Mouse (Mus musculus): ENCODE measurements around the gene Tiam1. TPM values are rescaled to one million over a fixed set of nuclear protein-coding genes. Genes with fewer than 3 reads are reported as not detected.
A peak's percentile ranks its signal among the peaks of the same experiment; 100 is the strongest.

The Tiam1 gene
- total and polyA plus RNA-seq, 3 experiments: 1.8 to 5.3 (median 2.9) TPM

- ATAC-seq (ENCODE audit: extremely low read depth, insufficient number of reproducible peaks, low FRiP score, poor library complexity, severe bottlenecking) (no peak), DNase-seq (ENCODE audit: low spot score) (no peak)
- H3K27me3 ChIP-seq (ENCODE audit: insufficient read depth, low read length): no peaks in the 10 kb centered on the region
- no peaks in the 10 kb centered on the region; the same call in 1 of the 2 replicates for H3K4me1 ChIP-seq (ENCODE audit: insufficient read depth, low read depth, low read length)
- H3K4me3 ChIP-seq (ENCODE audit: low read depth, low read length): no peak overlapping the region
- peaks cover 2% of the 10 kb centered on the region for H3K36me3 ChIP-seq (replicated peaks)
- TF ChIP-seq POLR2AphosphoS5 (IDR thresholded peaks at IDR 0.05; ENCODE audit: insufficient replicate concordance, low read depth, low read length) (no peak), GATA2 (IDR thresholded peaks at IDR 0.05; ENCODE audit: borderline replicate concordance, low read depth, low read length) (no peak), GATA1 (IDR thresholded peaks at IDR 0.05; ENCODE audit: borderline replicate concordance, low read length) (no peak), CTCF (IDR thresholded peaks at IDR 0.05; ENCODE audit: low read depth, low read length) (no peak), TAL1 (conservative IDR thresholded peaks at IDR 0.05; ENCODE audit: low read depth, low read length) (no peak)
- peaks cover 44% of the 10 kb centered on the region for H3K9me3 ChIP-seq (replicated peaks)
These were observed 26.9 kb downstream of the Tiam1 start for GRCm38 (mm10) chr16:90116637-90117182.

- no peaks in the 10 kb centered on the region for H3K27me3 ChIP-seq (ENCODE audit: insufficient read depth, low read length)
These were observed 30.9 kb downstream of the Tiam1 start for GRCm38 (mm10) chr16:90112577-90113155.

GRCm38 (mm10) chr16:90109500-90109899, 34.1 kb downstream of the Tiam1 start:
- ATAC-seq (ENCODE audit: extremely low read depth, insufficient number of reproducible peaks, low FRiP score, poor library complexity, severe bottlenecking) (no peak), DNase-seq (ENCODE audit: low spot score) (no peak)
- Histone ChIP-seq H3K4me1 (ENCODE audit: insufficient read depth, low read depth, low read length) (no peaks in the 10 kb centered on the region; the same call in 1 of the 2 replicates), H3K9me3 (replicated peaks) (peaks cover 51% of the 10 kb centered on the region), H3K4me3 (ENCODE audit: low read depth, low read length) (no peak overlapping the region), H3K27me3 (ENCODE audit: insufficient read depth, low read length) (no peaks in the 10 kb centered on the region), H3K36me3 (replicated peaks) (no peaks in the 10 kb centered on the region)
- TF ChIP-seq GATA1 (IDR thresholded peaks at IDR 0.05; ENCODE audit: borderline replicate concordance, low read length) (no peak), GATA2 (IDR thresholded peaks at IDR 0.05; ENCODE audit: borderline replicate concordance, low read depth, low read length) (no peak), CTCF (IDR thresholded peaks at IDR 0.05; ENCODE audit: low read depth, low read length) (no peak), POLR2AphosphoS5 (IDR thresholded peaks at IDR 0.05; ENCODE audit: insufficient replicate concordance, low read depth, low read length) (no peak), TAL1 (conservative IDR thresholded peaks at IDR 0.05; ENCODE audit: low read depth, low read length) (no peak)

More at GRCm38 (mm10) chr16:90112577-90113155, 30.9 kb downstream of the Tiam1 start:
- H3K4me3 ChIP-seq (ENCODE audit: low read depth, low read length): no peak overlapping the region
- peaks cover 34% of the 10 kb centered on the region for H3K9me3 ChIP-seq (replicated peaks)
- DNase-seq (ENCODE audit: low spot score): no peak
- H3K36me3 ChIP-seq (replicated peaks): no peaks in the 10 kb centered on the region
- no peaks in the 10 kb centered on the region; the same call in 1 of the 2 replicates for H3K4me1 ChIP-seq (ENCODE audit: insufficient read depth, low read depth, low read length)
- no peak for ATAC-seq (ENCODE audit: extremely low read depth, insufficient number of reproducible peaks, low FRiP score, poor library complexity, severe bottlenecking)
- TF ChIP-seq POLR2AphosphoS5 (IDR thresholded peaks at IDR 0.05; ENCODE audit: insufficient replicate concordance, low read depth, low read length) (no peak), GATA1 (IDR thresholded peaks at IDR 0.05; ENCODE audit: borderline replicate concordance, low read length) (no peak), CTCF (IDR thresholded peaks at IDR 0.05; ENCODE audit: low read depth, low read length) (no peak), GATA2 (IDR thresholded peaks at IDR 0.05; ENCODE audit: borderline replicate concordance, low read depth, low read length) (no peak), TAL1 (conservative IDR thresholded peaks at IDR 0.05; ENCODE audit: low read depth, low read length) (no peak)

GRCm38 (mm10) chr16:90104714-90105459, 38.7 kb downstream of the Tiam1 start:
- Histone ChIP-seq H3K4me3 (ENCODE audit: low read depth, low read length) (no peak overlapping the region), H3K4me1 (ENCODE audit: insufficient read depth, low read depth, low read length) (peaks cover 6% of the 10 kb centered on the region; the same call in 1 of the 2 replicates), H3K27me3 (ENCODE audit: insufficient read depth, low read length) (peaks cover 2% of the 10 kb centered on the region; the same call in 1 of the 2 replicates), H3K36me3 (replicated peaks) (no peaks in the 10 kb centered on the region), H3K9me3 (replicated peaks) (peaks cover 43% of the 10 kb centered on the region)
- no peak for DNase-seq (ENCODE audit: low spot score)
- TF ChIP-seq POLR2AphosphoS5 (IDR thresholded peaks at IDR 0.05; ENCODE audit: insufficient replicate concordance, low read depth, low read length): no peak
- no peak for TF ChIP-seq GATA1 (IDR thresholded peaks at IDR 0.05; ENCODE audit: borderline replicate concordance, low read length)
- no peak for TF ChIP-seq TAL1 (conservative IDR thresholded peaks at IDR 0.05; ENCODE audit: low read depth, low read length)
- no peak for TF ChIP-seq CTCF (IDR thresholded peaks at IDR 0.05; ENCODE audit: low read depth, low read length)
- TF ChIP-seq GATA2 (IDR thresholded peaks at IDR 0.05; ENCODE audit: borderline replicate concordance, low read depth, low read length): no peak
- ATAC-seq (ENCODE audit: extremely low read depth, insufficient number of reproducible peaks, low FRiP score, poor library complexity, severe bottlenecking): no peak

- TF ChIP-seq GATA1 (IDR thresholded peaks at IDR 0.05; ENCODE audit: borderline replicate concordance, low read length): no peak
- TF ChIP-seq POLR2AphosphoS5 (IDR thresholded peaks at IDR 0.05; ENCODE audit: insufficient replicate concordance, low read depth, low read length): no peak
- TF ChIP-seq TAL1 (conservative IDR thresholded peaks at IDR 0.05; ENCODE audit: low read depth, low read length): no peak
- TF ChIP-seq CTCF (IDR thresholded peaks at IDR 0.05; ENCODE audit: low read depth, low read length): no peak
- TF ChIP-seq GATA2 (IDR thresholded peaks at IDR 0.05; ENCODE audit: borderline replicate concordance, low read depth, low read length): no peak
These were observed 39.8 kb downstream of the Tiam1 start for GRCm38 (mm10) chr16:90103726-90104125.

GRCm38 (mm10) chr16:90102596-90102995, 41.0 kb downstream of the Tiam1 start:
- Histone ChIP-seq H3K4me3 (ENCODE audit: low read depth, low read length) (no peak overlapping the region), H3K4me1 (ENCODE audit: insufficient read depth, low read depth, low read length) (peaks cover 6% of the 10 kb centered on the region; the same call in 1 of the 2 replicates), H3K27me3 (ENCODE audit: insufficient read depth, low read length) (peaks cover 2% of the 10 kb centered on the region; the same call in 1 of the 2 replicates), H3K36me3 (replicated peaks) (no peaks in the 10 kb centered on the region), H3K9me3 (replicated peaks) (peaks cover 50% of the 10 kb centered on the region)
- TF ChIP-seq GATA2 (IDR thresholded peaks at IDR 0.05; ENCODE audit: borderline replicate concordance, low read depth, low read length) (no peak), GATA1 (IDR thresholded peaks at IDR 0.05; ENCODE audit: borderline replicate concordance, low read length) (no peak), TAL1 (conservative IDR thresholded peaks at IDR 0.05; ENCODE audit: low read depth, low read length) (no peak), POLR2AphosphoS5 (IDR thresholded peaks at IDR 0.05; ENCODE audit: insufficient replicate concordance, low read depth, low read length) (no peak), CTCF (IDR thresholded peaks at IDR 0.05; ENCODE audit: low read depth, low read length) (no peak)
- ATAC-seq (ENCODE audit: extremely low read depth, insufficient number of reproducible peaks, low FRiP score, poor library complexity, severe bottlenecking) (no peak), DNase-seq (ENCODE audit: low spot score) (peak; percentile 4)

More at GRCm38 (mm10) chr16:90103726-90104125, 39.8 kb downstream of the Tiam1 start:
- H3K27me3 ChIP-seq (ENCODE audit: insufficient read depth, low read length): peaks cover 2% of the 10 kb centered on the region; the same call in 1 of the 2 replicates
- peaks cover 6% of the 10 kb centered on the region; the same call in 1 of the 2 replicates for H3K4me1 ChIP-seq (ENCODE audit: insufficient read depth, low read depth, low read length)
- peaks cover 49% of the 10 kb centered on the region for H3K9me3 ChIP-seq (replicated peaks)
- H3K36me3 ChIP-seq (replicated peaks): no peaks in the 10 kb centered on the region
- DNase-seq (ENCODE audit: low spot score) (no peak), ATAC-seq (ENCODE audit: extremely low read depth, insufficient number of reproducible peaks, low FRiP score, poor library complexity, severe bottlenecking) (no peak)
- H3K4me3 ChIP-seq (ENCODE audit: low read depth, low read length): no peak overlapping the region
